Mouse (Mus musculus): ENCODE results near the gene Scd2.

- TF ChIP-seq CTCF (IDR thresholded peaks at IDR 0.05; ENCODE audit: extremely low read depth, insufficient read depth, insufficient read length, insufficient replicate concordance) (no peak), POLR2A (IDR thresholded peaks at IDR 0.05; ENCODE audit: low read depth, low read length) (no peak)
Measured at GRCm38 (mm10) chr19:44259484-44259883, 34.0 kb upstream of the Scd2 start.

Data from spleen, adult 2 months (tissue).